Mouse (Mus musculus) CH12.LX (cell line): ENCODE measurements around the gene Zfp750. TPM values are rescaled to one million over a fixed set of nuclear protein-coding genes. Genes with fewer than 3 reads are reported as not detected.

Source experiments
- DNase-seq: peaks from one replicate; pipeline ENCODE4 v3.0.0-alpha.2; 2013; ENCODE audit errors: extremely low read depth
- H3K27ac ChIP-seq: 2 replicates; pipeline ENCODE4 v1.5.1; 2012; ENCODE audit warnings: low read depth, mild to moderate bottlenecking, control low read depth, moderate library complexity; ENCODE audit not compliant: insufficient read depth
- H3K27me3 ChIP-seq: replicated peaks from 2 replicates; pipeline ENCODE3; 2012; ENCODE audit warnings: inconsistent platforms
- H3K36me3 ChIP-seq, 2 experiments: replicated peaks in 1 of 2; 2 replicates each; pipeline versions ENCODE3 to v1.6.1; 2012; ENCODE audit warnings: inconsistent platforms in 1 of 2, low read length in 1 of 2, mild to moderate bottlenecking in 1 of 2, mixed read lengths in 1 of 2, moderate library complexity in 1 of 2; ENCODE audit not compliant: control insufficient read depth in 1 of 2, insufficient read depth in 1 of 2
- H3K4me1 ChIP-seq, 2 experiments: 2 replicates each; pipeline ENCODE4 v1.6.1; 2012; ENCODE audit warnings: inconsistent platforms in 1 of 2, moderate library complexity in 1 of 2; ENCODE audit not compliant: insufficient read depth in 2 of 2, control insufficient read depth in 1 of 2
- H3K4me2 ChIP-seq: 2 replicates; pipeline ENCODE4 v1.6.1; 2012; ENCODE audit warnings: low read depth, mild to moderate bottlenecking, control low read depth; ENCODE audit not compliant: poor library complexity, insufficient read depth, severe bottlenecking
- H3K4me3 ChIP-seq, 3 experiments: fragments of 150-350 bp in 1 of 3; sonication (generic) in 1 of 3; replicated peaks in 1 of 3; 2 replicates each; pipeline versions ENCODE3 to v1.5.1; 2011 to 2012; ENCODE audit warnings: low read depth in 2 of 3, low read length in 2 of 3, mild to moderate bottlenecking in 2 of 3, moderate library complexity in 2 of 3, control low read depth in 1 of 3, improper control_type of control experiment in 1 of 3, inconsistent platforms in 1 of 3, mixed read lengths in 1 of 3; ENCODE audit not compliant: poor library complexity in 1 of 3
- H3K79me2 ChIP-seq: replicated peaks from 2 replicates; pipeline ENCODE4 v1.6.1; 2012; ENCODE audit warnings: mild to moderate bottlenecking, moderate library complexity; ENCODE audit not compliant: control insufficient read depth, poor library complexity, insufficient read depth, severe bottlenecking; ENCODE audit errors: extremely low read depth
- H3K9ac ChIP-seq: 2 replicates; pipeline ENCODE4 v1.6.1; 2012; ENCODE audit warnings: low read depth, mild to moderate bottlenecking, control low read depth, moderate library complexity; ENCODE audit not compliant: insufficient read depth
- H3K9me3 ChIP-seq: replicated peaks from 2 replicates; pipeline ENCODE3; 2012; ENCODE audit warnings: low read length, inconsistent platforms, mixed read lengths
- BHLHE40 ChIP-seq: IDR thresholded peaks from 2 replicates; pipeline ENCODE4 v1.6.1; 2011; ENCODE audit warnings: mild to moderate bottlenecking, low read depth, low read length, improper control_type of control experiment
- CHD1 ChIP-seq: IDR thresholded peaks from 2 replicates; pipeline ENCODE4 v1.6.1; 2012; ENCODE audit warnings: low read depth, low read length, improper control_type of control experiment, inconsistent platforms
- HCFC1 ChIP-seq: IDR thresholded peaks from 2 replicates; pipeline ENCODE4 v1.6.1; 2012; ENCODE audit warnings: low read depth, mild to moderate bottlenecking, inconsistent platforms, low read length, improper control_type of control experiment
- IRF4 ChIP-seq: IDR thresholded peaks from 2 replicates; pipeline ENCODE4 v1.6.1; 2014; ENCODE audit warnings: low read depth, mild to moderate bottlenecking, inconsistent platforms, low read length, improper control_type of control experiment
- JUN ChIP-seq: IDR thresholded peaks from 2 replicates; pipeline ENCODE4 v1.6.1; 2011; ENCODE audit warnings: low read depth, mild to moderate bottlenecking, low read length, improper control_type of control experiment, moderate library complexity; ENCODE audit not compliant: insufficient read depth
- MAFK ChIP-seq: IDR thresholded peaks from 2 replicates; pipeline ENCODE4 v1.6.1; 2011; ENCODE audit warnings: low read length, improper control_type of control experiment; ENCODE audit not compliant: insufficient replicate concordance
- MEF2A ChIP-seq: IDR thresholded peaks from 2 replicates; pipeline ENCODE4 v1.6.1; 2014; ENCODE audit warnings: low read depth, mild to moderate bottlenecking, inconsistent platforms, low read length, improper control_type of control experiment, borderline replicate concordance
- MXI1 ChIP-seq: IDR thresholded peaks from 2 replicates; pipeline ENCODE4 v1.6.1; 2011; ENCODE audit warnings: mild to moderate bottlenecking, low read depth, low read length, improper control_type of control experiment
- MYC ChIP-seq: IDR thresholded peaks from 2 replicates; pipeline ENCODE4 v1.6.1; 2011; ENCODE audit warnings: low read depth, mild to moderate bottlenecking, improper control_type of control experiment, low read length
- NELFE ChIP-seq: IDR thresholded peaks from 2 replicates; pipeline ENCODE4 v1.6.1; 2011; ENCODE audit warnings: low read depth, low read length, improper control_type of control experiment
- POLR2A ChIP-seq: IDR thresholded peaks from 2 replicates; pipeline ENCODE4 v1.6.1; 2011; ENCODE audit warnings: low read depth, mild to moderate bottlenecking, improper control_type of control experiment, low read length
- POLR2AphosphoS2 ChIP-seq: IDR thresholded peaks from 2 replicates; pipeline ENCODE4 v1.6.1; 2011; ENCODE audit warnings: low read depth, low read length, improper control_type of control experiment
- RAD21 ChIP-seq: IDR thresholded peaks from 2 replicates; pipeline ENCODE4 v1.6.1; 2011; ENCODE audit warnings: low read depth, mild to moderate bottlenecking, low read length, improper control_type of control experiment, moderate library complexity
- SMC3 ChIP-seq: IDR thresholded peaks from 2 replicates; pipeline ENCODE4 v1.6.1; 2011; ENCODE audit warnings: low read depth, low read length, improper control_type of control experiment
- TBP ChIP-seq: conservative IDR thresholded peaks from 2 replicates; pipeline ENCODE4 v1.6.1; 2011; ENCODE audit warnings: low read depth, low read length, improper control_type of control experiment
- TCF12 ChIP-seq: IDR thresholded peaks from 2 replicates; pipeline ENCODE4 v1.6.1; 2014; ENCODE audit warnings: low read depth, mild to moderate bottlenecking, inconsistent platforms, low read length, improper control_type of control experiment
- UBTF ChIP-seq: IDR thresholded peaks from 2 replicates; pipeline ENCODE4 v1.6.1; 2012; ENCODE audit warnings: low read depth, mild to moderate bottlenecking, inconsistent platforms, low read length, improper control_type of control experiment, moderate library complexity
- USF1 ChIP-seq: IDR thresholded peaks from 2 replicates; pipeline ENCODE4 v1.6.1; 2014; ENCODE audit warnings: low read depth, mild to moderate bottlenecking, inconsistent platforms, low read length, improper control_type of control experiment
- USF2 ChIP-seq: conservative IDR thresholded peaks from 2 replicates; pipeline ENCODE4 v1.6.1; 2011; ENCODE audit warnings: low read depth, low read length, improper control_type of control experiment
- ZC3H11A ChIP-seq: IDR thresholded peaks from 2 replicates; pipeline ENCODE4 v1.6.1; 2012; ENCODE audit warnings: low read depth, mild to moderate bottlenecking, inconsistent platforms, low read length, improper control_type of control experiment
- ZKSCAN1 ChIP-seq: IDR thresholded peaks from 2 replicates; pipeline ENCODE4 v1.6.1; 2012; ENCODE audit warnings: low read depth, inconsistent platforms, low read length, improper control_type of control experiment, borderline replicate concordance
- ZMIZ1 ChIP-seq: IDR thresholded peaks from 2 replicates; pipeline ENCODE4 v1.6.1; 2012; ENCODE audit warnings: low read depth, mild to moderate bottlenecking, inconsistent platforms, low read length, improper control_type of control experiment
- ZNF384 ChIP-seq: IDR thresholded peaks from 2 replicates; pipeline ENCODE4 v1.6.1; 2012; ENCODE audit warnings: low read depth, low read length, improper control_type of control experiment, inconsistent platforms
- dilution Hi-C: fragments of 300-500 bp; cut with MboI; formaldehyde crosslinking; loops from 2 replicates; pipeline ENCODE4 v1.14.3; 2020; ENCODE audit warnings: low sequenced_read_pairs; ENCODE audit not compliant: extremely low pct_unique_long_range_greater_than_20kb, extremely low pct_ligation_motif_present
- in situ Hi-C: fragments of 300-500 bp; cut with MboI; formaldehyde crosslinking; loops from 3 replicates; pipeline ENCODE4 v1.14.3; 2019; ENCODE audit warnings: low sequenced_read_pairs, low pct_ligation_motif_present, low pct_unique_long_range_greater_than_20kb, mixed read lengths
- polyA plus RNA-seq: library from polyadenylated mRNA; unstranded; fragments of >175 nt; gene quantifications from 2 replicates; pipeline ENCODE4 v1.2.1, GENCODE M21; 2012; ENCODE audit warnings: low read depth; ENCODE audit not compliant: insufficient read length
- total RNA-seq, 2 experiments: library from RNA; depleted of rRNA; stranded (reverse); fragments of 300-350 nt in 1 of 2; fragments of >200 nt in 1 of 2; gene quantifications; 2 replicates each; pipeline ENCODE4 v1.2.3; 2012 to 2014

Gene Zfp750
- total and polyA plus RNA-seq, 3 experiments, result 0.11 to 0.54 (median 0.34) TPM

DNA sequence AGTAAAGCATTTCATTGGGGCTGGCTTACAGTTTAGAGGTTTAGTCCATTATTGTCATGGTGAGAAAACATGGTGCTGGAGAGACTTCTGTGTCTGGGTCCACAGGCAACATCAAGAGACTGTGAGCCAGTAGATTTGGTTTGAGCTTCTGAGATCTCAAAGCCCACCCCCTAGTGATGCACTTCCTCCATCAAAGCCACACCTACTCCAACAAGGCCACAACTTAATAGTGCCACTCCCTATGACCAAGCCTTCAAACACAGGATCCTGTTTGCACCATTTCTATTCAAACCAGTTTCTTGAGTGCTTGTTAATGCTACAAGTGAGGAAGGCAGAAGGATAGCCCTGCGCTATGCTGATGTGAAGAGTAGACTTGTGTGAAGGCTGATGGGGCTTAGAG lies 38.8 kb upstream of the Zfp750 start:
- dilution Hi-C loops (no loop called here), in situ Hi-C loops (no loop called here)
- peaks cover 2 to 54% of the 10 kb centered on the region in 2 experiments; a peak in 3 of 4 replicates for H3K4me1 ChIP-seq
- H3K4me3 ChIP-seq, result no peak overlapping the region
- H3K9me3 ChIP-seq, result no peaks in the 10 kb centered on the region
- no peak for DNase-seq
- no peak overlapping the region for H3K4me2 ChIP-seq
- H3K27ac ChIP-seq, result no peak overlapping the region
- no peak for TF ChIP-seq BHLHE40
- TF ChIP-seq POLR2A, result no peak
- TF ChIP-seq USF1, result no peak
- no peak for TF ChIP-seq IRF4
- no peak for TF ChIP-seq USF2
- H3K79me2 ChIP-seq, result no peaks in the 10 kb centered on the region
- H3K9ac ChIP-seq, result no peak overlapping the region
- peaks cover 2 to 51% of the 10 kb centered on the region in 2 experiments for H3K36me3 ChIP-seq
- H3K27me3 ChIP-seq, result no peaks in the 10 kb centered on the region

DNA sequence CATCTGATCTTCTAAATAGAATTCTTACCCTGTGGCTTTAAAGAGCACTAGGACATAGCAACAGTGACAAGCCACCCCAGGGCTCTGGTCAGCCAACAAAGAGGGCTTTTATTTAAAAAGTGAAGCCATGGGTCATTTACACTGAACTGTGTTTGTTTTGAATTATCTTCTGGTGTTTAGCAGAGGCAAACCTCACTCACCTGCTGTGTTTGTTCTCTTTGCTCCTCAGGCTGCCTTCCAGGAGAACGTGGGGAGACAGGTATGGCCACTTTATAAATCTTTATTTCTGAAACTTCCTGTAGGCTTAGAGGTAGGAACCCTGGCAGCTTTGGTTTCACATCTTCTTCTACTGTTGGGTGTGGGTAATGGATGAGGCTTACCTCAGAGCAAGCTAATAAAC lies 37.6 kb upstream of the Zfp750 start:
- no peak overlapping the region for H3K4me3 ChIP-seq
- H3K36me3 ChIP-seq, result peaks cover 2 to 52% of the 10 kb centered on the region in 2 experiments
- H3K4me1 ChIP-seq, result peaks cover 0 to 50% of the 10 kb centered on the region in 2 experiments; a peak in 2 of 4 replicates
- H3K9me3 ChIP-seq, result no peaks in the 10 kb centered on the region
- no peak overlapping the region for H3K9ac ChIP-seq
- in situ Hi-C loops, result no loop called here
- no peak overlapping the region for H3K4me2 ChIP-seq
- H3K27me3 ChIP-seq, result no peaks in the 10 kb centered on the region
- no peak for TF ChIP-seq USF2
- TF ChIP-seq UBTF, result no peak
- no peak for TF ChIP-seq NELFE
- no peak for TF ChIP-seq ZKSCAN1
- TF ChIP-seq, all 38 proteins: peak for 0
- DNase-seq, result no peak
- H3K27ac ChIP-seq, result no peak overlapping the region
- H3K79me2 ChIP-seq, result no peaks in the 10 kb centered on the region
- dilution Hi-C loops, result no loop called here

DNA sequence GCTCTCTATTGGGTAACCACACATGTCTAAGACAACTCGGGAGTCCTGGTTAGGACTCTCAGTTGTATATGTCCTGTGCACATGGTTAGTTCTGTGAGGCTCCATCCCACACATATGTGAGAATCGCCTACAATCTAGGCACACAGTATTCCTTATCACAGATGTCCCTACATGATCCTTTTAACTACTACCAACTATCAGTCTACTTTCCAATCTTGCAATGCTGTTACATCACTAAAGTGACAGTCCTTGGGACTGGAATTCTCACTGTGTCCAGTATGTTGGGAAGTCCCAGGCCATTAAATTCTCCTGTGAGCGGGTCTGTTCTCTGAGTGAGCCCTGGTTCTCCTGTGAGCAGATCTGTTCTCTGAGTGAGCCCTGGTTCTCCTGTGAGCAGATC lies 34.3 kb upstream of the Zfp750 start:
- no peak overlapping the region for H3K4me3 ChIP-seq
- H3K36me3 ChIP-seq, result peaks cover 0 to 61% of the 10 kb centered on the region in 2 experiments
- peaks cover 2 to 51% of the 10 kb centered on the region in 2 experiments for H3K4me1 ChIP-seq

More for the DNA sequence above, 34.3 kb upstream of the Zfp750 start:
- DNase-seq, result no peak
- dilution Hi-C loops, result no loop called here
- TF ChIP-seq MEF2A, result no peak
- TF ChIP-seq ZNF384, result no peak
- no peak for TF ChIP-seq NELFE
- TF ChIP-seq JUN, result no peak
- TF ChIP-seq USF1, result no peak
- no peak for TF ChIP-seq HCFC1
- no peak for TF ChIP-seq POLR2AphosphoS2
- no peak for TF ChIP-seq CHD1
- no peak for TF ChIP-seq TBP
- no peak for TF ChIP-seq TCF12
- TF ChIP-seq RAD21, result no peak
- no peak for TF ChIP-seq ZMIZ1
- no peak for TF ChIP-seq MXI1
- TF ChIP-seq ZC3H11A, result no peak
- no peak for TF ChIP-seq SMC3
- no peak for TF ChIP-seq MAFK
- TF ChIP-seq MYC, result no peak
- no peak for TF ChIP-seq IRF4
- H3K27me3 ChIP-seq, result no peaks in the 10 kb centered on the region
- no peaks in the 10 kb centered on the region for H3K9me3 ChIP-seq
- H3K27ac ChIP-seq, result no peak overlapping the region
- in situ Hi-C loops, result no loop called here
- H3K4me2 ChIP-seq, result no peak overlapping the region
- H3K9ac ChIP-seq, result no peak overlapping the region
- H3K79me2 ChIP-seq, result no peaks in the 10 kb centered on the region
